Mouse (Mus musculus): ENCODE data around the gene Dppa1.
"Not testable (repeated sequence)": the region's sequence is repeated elsewhere in the genome, so short reads cannot be mapped to it uniquely, and the experiment has no call there.

Dppa1 gene

GRCm38 (mm10) chr11:46629211-46629795 is at the start of gene Dppa1:
Dppa1 (minus strand) TSS chr11:46629261.
- peak; percentile 70 for DNase-seq (ENCODE audit: low read depth, low spot score)

- DNase-seq (ENCODE audit: low read depth, low spot score): no peak
These were observed 38.9 kb upstream of the Dppa1 start for GRCm38 (mm10) chr11:46667938-46668337.

GRCm38 (mm10) chr11:46667105-46667504 is 38.0 kb upstream of the Dppa1 start:
- DNase-seq (ENCODE audit: low read depth, low spot score): no peak

GRCm38 (mm10) chr11:46665599-46666522 is 36.8 kb upstream of the Dppa1 start:
- DNase-seq (ENCODE audit: low read depth, low spot score): peak; percentile 12

- no peak for DNase-seq (ENCODE audit: low read depth, low spot score)
These were observed 34.2 kb upstream of the Dppa1 start for GRCm38 (mm10) chr11:46663215-46663614.

- DNase-seq (ENCODE audit: low read depth, low spot score): no peak
These were observed 23.4 kb upstream of the Dppa1 start for GRCm38 (mm10) chr11:46652476-46652875.

- DNase-seq (ENCODE audit: low read depth, low spot score): not testable (repeated sequence)
These were observed 20.6 kb upstream of the Dppa1 start for GRCm38 (mm10) chr11:46649655-46650054.

GRCm38 (mm10) chr11:46644824-46645223 is 15.8 kb upstream of the Dppa1 start:
- DNase-seq (ENCODE audit: low read depth, low spot score): no peak

- no peak for DNase-seq (ENCODE audit: low read depth, low spot score)
These were observed 7.5 kb upstream of the Dppa1 start for GRCm38 (mm10) chr11:46636568-46636967.

GRCm38 (mm10) chr11:46635516-46635915 is 6.5 kb upstream of the Dppa1 start:
- DNase-seq (ENCODE audit: low read depth, low spot score): not testable (repeated sequence)

- DNase-seq (ENCODE audit: low read depth, low spot score): peak; percentile 25
These were observed 2.6 kb upstream of the Dppa1 start for GRCm38 (mm10) chr11:46631635-46632034.

GRCm38 (mm10) chr11:46620414-46621168 is 8.5 kb downstream of the Dppa1 start:
- DNase-seq (ENCODE audit: low read depth, low spot score): no peak

GRCm38 (mm10) chr11:46619929-46620328 is 9.1 kb downstream of the Dppa1 start:
- no peak for DNase-seq (ENCODE audit: low read depth, low spot score)

GRCm38 (mm10) chr11:46592416-46592815 is 36.6 kb downstream of the Dppa1 start:
- DNase-seq (ENCODE audit: low read depth, low spot score): no peak

GRCm38 (mm10) chr11:46582741-46583140 is 46.3 kb downstream of the Dppa1 start:
- DNase-seq (ENCODE audit: low read depth, low spot score): no peak

- no peak for DNase-seq (ENCODE audit: low read depth, low spot score)
These were observed 48.6 kb downstream of the Dppa1 start for GRCm38 (mm10) chr11:46580428-46580827.

- DNase-seq (ENCODE audit: low read depth, low spot score): no peak
These were observed 50.2 kb downstream of the Dppa1 start for GRCm38 (mm10) chr11:46578771-46579281.

GRCm38 (mm10) chr11:46571327-46571726 is 57.7 kb downstream of the Dppa1 start, which contains the start of gene BC053393:
BC053393 (plus strand) TSS chr11:46571536.
- no peak for DNase-seq (ENCODE audit: low read depth, low spot score)

GRCm38 (mm10) chr11:46569107-46569506 is 60.0 kb downstream of the Dppa1 start:
- no peak for DNase-seq (ENCODE audit: low read depth, low spot score)

GRCm38 (mm10) chr11:46565967-46566366 is 63.1 kb downstream of the Dppa1 start:
- DNase-seq (ENCODE audit: low read depth, low spot score): no peak

GRCm38 (mm10) chr11:46564671-46565070 is 64.4 kb downstream of the Dppa1 start:
- no peak for DNase-seq (ENCODE audit: low read depth, low spot score)

- DNase-seq (ENCODE audit: low read depth, low spot score): no peak
These were observed 68.0 kb downstream of the Dppa1 start for GRCm38 (mm10) chr11:46561096-46561495.
